Mouse (Mus musculus) cortical plate, adult 2 months (tissue): ENCODE data around the gene Sh2d6. TPM values are rescaled to one million over a fixed set of nuclear protein-coding genes. Genes with fewer than 3 reads are reported as not detected.

ENCODE experiments used
- H3K27ac ChIP-seq: fragments of 200-500 bp; 2 replicates; pipeline ENCODE4 v1.5.1; 2012; ENCODE audit warnings: low read length, control low read depth, inconsistent platforms; ENCODE audit not compliant: insufficient read depth
- H3K4me1 ChIP-seq: fragments of 200-500 bp; 2 replicates; pipeline ENCODE4 v1.6.1; 2011; ENCODE audit warnings: low read length; ENCODE audit not compliant: control insufficient read depth, insufficient read depth
- H3K4me3 ChIP-seq: fragments of 200-500 bp; 2 replicates; pipeline ENCODE4 v1.5.1; 2011; ENCODE audit warnings: mild to moderate bottlenecking, low read length, control low read depth; ENCODE audit not compliant: insufficient read depth
- CTCF ChIP-seq: fragments of 200-500 bp; IDR thresholded peaks from 2 replicates; pipeline ENCODE4 v1.5.1; 2011; ENCODE audit warnings: mild to moderate bottlenecking, control low read depth, low read length; ENCODE audit not compliant: insufficient read depth; ENCODE audit errors: extremely low read depth
- POLR2A ChIP-seq: fragments of 200-500 bp; IDR thresholded peaks from 2 replicates; pipeline ENCODE4 v1.6.1; 2011; ENCODE audit warnings: mild to moderate bottlenecking, low read length, control low read depth; ENCODE audit not compliant: insufficient read depth; ENCODE audit errors: extremely low read depth
- polyA plus RNA-seq: library from polyadenylated mRNA; depleted of rRNA; stranded (reverse); fragments of >200 nt; gene quantifications from 2 replicates; pipeline ENCODE4 v1.2.3, GENCODE M21; 2012

Gene Sh2d6
- polyA plus RNA-seq, 1 experiment, result 0.48 TPM

- TF ChIP-seq CTCF, result no peak
- TF ChIP-seq POLR2A, result no peak
- no peak overlapping the region for H3K27ac ChIP-seq
- H3K4me1 ChIP-seq, result peaks cover 11% of the 10 kb centered on the region
- no peak overlapping the region for H3K4me3 ChIP-seq
Measured at GRCm38 (mm10) chr6:72508596-72508995, 12.9 kb downstream of the Sh2d6 start.

DNA sequence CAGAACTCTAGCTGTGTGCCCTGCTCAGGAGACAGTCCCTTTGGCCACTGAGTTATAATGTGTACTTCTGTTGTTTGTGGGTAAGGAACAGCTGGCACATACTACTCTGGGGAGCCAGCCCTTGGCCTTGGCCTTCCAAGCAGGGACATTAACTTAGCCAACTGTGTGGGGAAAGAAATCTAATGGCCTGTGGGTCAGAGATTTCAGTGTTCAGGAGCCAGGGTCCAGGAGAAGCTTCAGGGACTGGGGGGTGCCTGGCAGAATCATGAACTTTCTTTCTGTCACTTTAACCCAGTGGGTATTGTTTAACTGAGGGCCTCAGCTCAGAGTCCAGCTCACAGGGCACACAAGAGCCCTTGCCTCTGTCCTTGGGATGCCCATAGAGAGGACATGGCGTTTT lies 15.4 kb downstream of the Sh2d6 start:
- Histone ChIP-seq H3K4me1 (peaks cover 3% of the 10 kb centered on the region; the same call in 1 of the 2 replicates), H3K4me3 (no peak overlapping the region), H3K27ac (no peak overlapping the region)
- TF ChIP-seq POLR2A (no peak), CTCF (no peak)

GRCm38 (mm10) chr6:72503939-72504338 lies 17.6 kb downstream of the Sh2d6 start:
- TF ChIP-seq CTCF (no peak), POLR2A (no peak)
- no peaks in the 10 kb centered on the region for H3K4me1 ChIP-seq
- no peak overlapping the region for H3K27ac ChIP-seq
- H3K4me3 ChIP-seq, result no peak overlapping the region

DNA sequence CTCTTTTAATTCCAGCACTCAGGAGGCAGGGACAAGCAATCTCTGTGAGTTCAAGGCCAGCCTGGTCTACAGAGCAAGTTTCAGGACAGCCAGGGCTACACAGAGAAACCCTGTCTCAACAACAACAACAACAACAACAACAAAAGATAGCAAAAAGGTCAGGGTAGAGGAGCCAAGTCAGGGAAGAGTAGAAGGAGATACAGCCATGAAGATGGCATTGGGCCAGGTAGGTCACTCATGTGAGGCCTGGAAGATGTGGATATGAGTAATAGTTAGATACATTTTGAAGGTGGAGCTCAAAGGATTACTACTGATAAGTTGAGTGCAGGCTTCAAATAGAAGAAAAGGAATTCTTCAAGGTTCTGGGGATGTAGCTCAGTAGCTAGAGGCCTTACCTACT lies 18.2 kb downstream of the Sh2d6 start:
- Histone ChIP-seq H3K4me1 (no peaks in the 10 kb centered on the region), H3K27ac (no peak overlapping the region), H3K4me3 (no peak overlapping the region)
- TF ChIP-seq CTCF (no peak), POLR2A (no peak)

- no peaks in the 10 kb centered on the region for H3K4me1 ChIP-seq
- TF ChIP-seq CTCF (no peak), POLR2A (no peak)
- H3K4me3 ChIP-seq, result no peak overlapping the region
- no peak overlapping the region for H3K27ac ChIP-seq
Measured at GRCm38 (mm10) chr6:72498950-72499349, 22.6 kb downstream of the Sh2d6 start.

DNA sequence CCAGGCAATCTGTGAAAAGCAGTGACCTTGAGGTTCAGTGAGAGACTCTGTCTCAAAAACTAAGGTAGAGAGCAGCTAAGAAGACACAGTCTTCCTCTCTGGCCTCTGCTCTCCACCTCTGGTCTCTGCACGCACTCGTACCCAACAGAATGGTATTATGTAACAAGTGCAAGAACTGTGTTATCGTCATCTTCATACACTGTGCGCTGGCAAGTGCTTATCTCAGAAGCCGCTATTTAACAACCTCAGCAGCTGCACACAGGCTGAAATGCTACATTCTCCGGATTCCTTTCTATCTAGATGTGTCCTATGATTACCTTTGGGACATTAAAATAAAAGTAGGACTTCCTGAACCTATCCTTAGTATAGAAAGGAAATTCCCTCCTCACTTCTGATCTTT lies 28.6 kb downstream of the Sh2d6 start:
- TF ChIP-seq CTCF (no peak), POLR2A (no peak)
- no peak overlapping the region for H3K4me3 ChIP-seq
- no peaks in the 10 kb centered on the region for H3K4me1 ChIP-seq
- H3K27ac ChIP-seq, result no peak overlapping the region

DNA sequence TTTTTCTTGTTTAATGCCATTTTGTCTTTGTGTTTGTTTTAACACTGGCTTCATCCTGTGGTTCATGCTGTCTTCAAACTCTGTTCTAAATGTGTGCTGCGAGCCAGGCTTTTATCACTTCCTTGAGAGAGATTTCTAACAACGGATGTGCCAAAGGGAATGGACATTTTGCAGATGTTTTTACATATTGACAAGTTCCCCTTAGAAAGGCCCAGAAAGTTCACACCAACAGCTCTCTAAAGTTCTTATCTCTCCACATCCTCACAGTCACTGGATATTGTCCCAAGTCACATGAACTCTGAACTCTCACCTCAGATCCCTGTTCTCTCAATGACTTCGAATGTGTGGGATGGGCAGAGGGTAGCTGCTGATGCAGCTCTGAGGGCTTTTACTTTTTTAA lies 30.4 kb downstream of the Sh2d6 start:
- TF ChIP-seq CTCF (no peak), POLR2A (no peak)
- Histone ChIP-seq H3K4me1 (no peaks in the 10 kb centered on the region), H3K27ac (no peak overlapping the region), H3K4me3 (no peak overlapping the region)

GRCm38 (mm10) chr6:72489534-72489933 lies 32.0 kb downstream of the Sh2d6 start:
- TF ChIP-seq POLR2A, result no peak
- TF ChIP-seq CTCF, result no peak
- Histone ChIP-seq H3K27ac (no peak overlapping the region), H3K4me3 (no peak overlapping the region), H3K4me1 (no peaks in the 10 kb centered on the region)

DNA sequence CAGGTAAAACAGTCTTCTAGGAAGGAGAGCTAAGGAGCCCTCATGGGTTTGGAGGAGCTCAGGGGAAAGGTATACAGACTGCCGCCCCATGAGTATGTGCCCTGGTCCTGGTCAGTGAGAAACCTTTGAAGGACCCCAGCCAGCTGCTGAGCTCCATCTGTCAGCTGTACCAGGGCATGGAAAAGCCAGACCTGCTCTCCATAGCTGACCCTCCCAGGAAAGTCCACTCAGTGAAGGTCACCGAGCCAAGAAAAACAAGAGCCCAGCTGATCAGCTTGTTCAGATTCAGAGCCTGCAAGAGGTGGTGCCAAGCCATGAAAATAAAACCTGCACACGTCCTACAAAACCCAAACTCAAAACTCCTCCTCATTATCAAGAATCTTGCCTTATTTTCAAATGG lies 32.7 kb downstream of the Sh2d6 start:
- Histone ChIP-seq H3K4me1 (no peaks in the 10 kb centered on the region), H3K27ac (no peak overlapping the region), H3K4me3 (no peak overlapping the region)
- no peak for TF ChIP-seq POLR2A
- no peak for TF ChIP-seq CTCF

GRCm38 (mm10) chr6:72487282-72487681 lies 34.2 kb downstream of the Sh2d6 start:
- Histone ChIP-seq H3K4me1 (no peaks in the 10 kb centered on the region), H3K4me3 (no peak overlapping the region), H3K27ac (no peak overlapping the region)
- TF ChIP-seq CTCF (no peak), POLR2A (no peak)

GRCm38 (mm10) chr6:72486307-72486706 lies 35.2 kb downstream of the Sh2d6 start:
- Histone ChIP-seq H3K27ac (no peak overlapping the region), H3K4me3 (no peak overlapping the region), H3K4me1 (no peaks in the 10 kb centered on the region)
- TF ChIP-seq POLR2A (no peak), CTCF (no peak)
